Mouse (Mus musculus): ENCODE results near the gene Cadm3. TPM values are rescaled to one million over a fixed set of nuclear protein-coding genes. Genes with fewer than 3 reads are reported as not detected.

The Cadm3 gene
- polyA plus RNA-seq (2012; fragmentation: generic; extraction: Trizol) = 0.09 TPM
- long read RNA-seq, experiment 1 = 0 reads
- long read RNA-seq, experiment 2 = 0 reads

DNA sequence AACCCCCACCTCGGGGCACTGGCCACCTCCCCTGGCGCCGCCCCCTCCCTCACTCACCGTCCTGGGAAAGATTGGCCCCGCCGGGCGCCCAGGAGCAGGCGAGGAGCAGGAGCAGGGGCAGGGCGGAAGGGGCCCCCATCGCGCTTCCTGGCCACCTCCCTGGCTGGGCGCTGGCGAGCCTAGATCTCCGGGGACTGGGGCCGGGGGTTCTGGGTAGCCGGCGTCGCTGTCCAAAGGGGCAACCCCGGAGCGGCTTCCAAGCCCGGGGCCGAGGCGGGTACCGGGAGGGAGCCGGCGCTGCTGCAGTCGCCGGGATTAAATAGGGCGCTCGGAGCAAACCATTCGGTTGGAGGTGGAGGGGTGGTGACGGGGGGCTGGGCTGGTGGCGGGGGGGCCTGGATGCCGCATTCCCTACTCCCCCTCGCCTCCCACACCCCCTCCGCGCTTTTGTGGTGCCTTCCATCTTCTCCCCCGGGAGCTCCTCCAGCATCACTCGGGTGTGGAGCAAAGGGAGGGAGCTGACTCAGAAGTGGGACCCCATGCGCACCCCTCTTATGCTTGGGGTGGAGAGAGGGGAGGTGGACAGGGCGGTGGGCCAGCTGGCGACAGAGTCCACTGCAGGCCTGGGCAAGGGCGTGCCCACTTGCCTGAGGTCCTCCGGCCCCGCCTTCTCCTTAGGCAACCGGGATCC, at the start of gene Cadm3:
Gene Cadm3, minus strand, starts transcription at position 340 of the 691 bp plus-strand sequence.
- Histone ChIP-seq H3K36me3 (ENCODE audit: control insufficient read depth, insufficient read depth) (no peaks in the 10 kb centered on the region), H3K27me3 (ENCODE audit: control insufficient read depth, insufficient read depth, insufficient read length) (peaks cover 11% of the 10 kb centered on the region), H3K79me2 (ENCODE audit: control insufficient read depth, insufficient read depth) (no peaks in the 10 kb centered on the region), H3K4me3 (ENCODE audit: insufficient read depth, poor library complexity, severe bottlenecking) (no peak within 1 kb of the TSS), H3K79me3 (ENCODE audit: low read depth) (no peaks in the 10 kb centered on the region), H3ac (ENCODE audit: control insufficient read depth, insufficient read length, low read depth) (no peak within 1 kb of the TSS)
- TF ChIP-seq CEBPB (IDR thresholded peaks at IDR 0.05; ENCODE audit: low read depth) (no peak), FOSL1 (IDR thresholded peaks at IDR 0.05; ENCODE audit: insufficient read depth, low read length, poor library complexity, severe bottlenecking) (no peak), USF1 (IDR thresholded peaks at IDR 0.05; ENCODE audit: low read depth) (no peak), CTCF (IDR thresholded peaks at IDR 0.05; ENCODE audit: control insufficient read depth, insufficient read depth, insufficient read length) (no peak), MYOD1 (IDR thresholded peaks at IDR 0.05; ENCODE audit: control insufficient read depth, insufficient read length, low read depth) (no peak), MYOG (IDR thresholded peaks at IDR 0.05; ENCODE audit: control insufficient read depth, extremely low read depth, insufficient read length) (no peak), MAX (IDR thresholded peaks at IDR 0.05) (no peak)

DNA sequence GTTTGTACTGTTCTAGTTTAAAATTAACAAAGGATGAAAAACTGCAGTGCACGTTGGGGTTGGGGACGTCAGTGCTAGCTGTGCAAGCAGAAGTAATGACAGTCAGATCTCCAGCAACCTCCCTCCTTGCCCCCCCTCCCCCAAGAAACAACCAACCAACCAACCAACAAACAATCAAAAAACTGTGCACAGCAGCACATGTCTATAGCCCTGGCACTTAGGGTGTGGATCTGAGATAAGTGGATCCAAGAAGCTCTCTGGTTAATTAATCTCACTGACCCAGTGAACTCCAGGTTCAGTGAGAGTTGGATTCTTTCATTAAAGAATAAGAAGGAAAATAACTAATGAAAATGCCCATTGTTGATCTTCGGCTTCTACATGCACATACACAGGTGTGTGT, 47.1 kb upstream of the Cadm3 start:
- no peaks in the 10 kb centered on the region for H3K27me3 ChIP-seq (ENCODE audit: control insufficient read depth, insufficient read depth, insufficient read length)
- H3ac ChIP-seq (ENCODE audit: control insufficient read depth, insufficient read length, low read depth) = no peak overlapping the region
- H3K79me3 ChIP-seq (ENCODE audit: low read depth) = no peaks in the 10 kb centered on the region
- no peak overlapping the region for H3K4me3 ChIP-seq (ENCODE audit: insufficient read depth, poor library complexity, severe bottlenecking)
- TF ChIP-seq MAX (IDR thresholded peaks at IDR 0.05) (no peak), FOSL1 (IDR thresholded peaks at IDR 0.05; ENCODE audit: insufficient read depth, low read length, poor library complexity, severe bottlenecking) (no peak), MYOD1 (IDR thresholded peaks at IDR 0.05; ENCODE audit: control insufficient read depth, insufficient read length, low read depth) (no peak), MYOG (IDR thresholded peaks at IDR 0.05; ENCODE audit: control insufficient read depth, extremely low read depth, insufficient read length) (no peak), USF1 (IDR thresholded peaks at IDR 0.05; ENCODE audit: low read depth) (no peak), CTCF (IDR thresholded peaks at IDR 0.05; ENCODE audit: control insufficient read depth, insufficient read depth, insufficient read length) (no peak), CEBPB (IDR thresholded peaks at IDR 0.05; ENCODE audit: low read depth) (no peak)
- H3K36me3 ChIP-seq (ENCODE audit: control insufficient read depth, insufficient read depth) = no peaks in the 10 kb centered on the region
- no peaks in the 10 kb centered on the region for H3K79me2 ChIP-seq (ENCODE audit: control insufficient read depth, insufficient read depth)

DNA sequence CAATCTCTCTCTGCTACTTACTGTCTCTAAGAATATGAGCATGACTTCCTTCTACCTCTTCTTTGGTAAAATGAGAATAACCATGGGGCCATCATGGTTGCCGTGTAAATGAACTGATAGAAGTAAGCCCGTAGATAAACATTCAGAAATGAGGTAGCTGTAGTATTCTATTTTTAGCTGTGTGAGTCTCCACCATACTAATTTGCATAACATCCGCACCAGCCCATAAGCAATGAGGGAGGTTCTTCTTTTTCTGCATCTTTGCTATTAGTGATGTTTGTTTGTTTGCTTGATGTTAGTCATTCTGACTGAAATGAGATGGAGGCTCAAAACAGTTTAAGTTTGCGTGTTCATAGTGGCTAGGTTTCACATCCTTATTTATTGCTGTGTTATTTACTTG, 44.4 kb upstream of the Cadm3 start:
- Histone ChIP-seq H3K36me3 (ENCODE audit: control insufficient read depth, insufficient read depth) (no peaks in the 10 kb centered on the region), H3K79me2 (ENCODE audit: control insufficient read depth, insufficient read depth) (no peaks in the 10 kb centered on the region), H3K79me3 (ENCODE audit: low read depth) (no peaks in the 10 kb centered on the region), H3K27me3 (ENCODE audit: control insufficient read depth, insufficient read depth, insufficient read length) (no peaks in the 10 kb centered on the region), H3ac (ENCODE audit: control insufficient read depth, insufficient read length, low read depth) (no peak overlapping the region), H3K4me3 (ENCODE audit: insufficient read depth, poor library complexity, severe bottlenecking) (no peak overlapping the region)
- no peak for TF ChIP-seq USF1 (IDR thresholded peaks at IDR 0.05; ENCODE audit: low read depth)
- no peak for TF ChIP-seq FOSL1 (IDR thresholded peaks at IDR 0.05; ENCODE audit: insufficient read depth, low read length, poor library complexity, severe bottlenecking)
- TF ChIP-seq MYOD1 (IDR thresholded peaks at IDR 0.05; ENCODE audit: control insufficient read depth, insufficient read length, low read depth) = no peak
- no peak for TF ChIP-seq CEBPB (IDR thresholded peaks at IDR 0.05; ENCODE audit: low read depth)
- no peak for TF ChIP-seq MYOG (IDR thresholded peaks at IDR 0.05; ENCODE audit: control insufficient read depth, extremely low read depth, insufficient read length)
- TF ChIP-seq MAX (IDR thresholded peaks at IDR 0.05) = no peak
- no peak for TF ChIP-seq CTCF (IDR thresholded peaks at IDR 0.05; ENCODE audit: control insufficient read depth, insufficient read depth, insufficient read length)

DNA sequence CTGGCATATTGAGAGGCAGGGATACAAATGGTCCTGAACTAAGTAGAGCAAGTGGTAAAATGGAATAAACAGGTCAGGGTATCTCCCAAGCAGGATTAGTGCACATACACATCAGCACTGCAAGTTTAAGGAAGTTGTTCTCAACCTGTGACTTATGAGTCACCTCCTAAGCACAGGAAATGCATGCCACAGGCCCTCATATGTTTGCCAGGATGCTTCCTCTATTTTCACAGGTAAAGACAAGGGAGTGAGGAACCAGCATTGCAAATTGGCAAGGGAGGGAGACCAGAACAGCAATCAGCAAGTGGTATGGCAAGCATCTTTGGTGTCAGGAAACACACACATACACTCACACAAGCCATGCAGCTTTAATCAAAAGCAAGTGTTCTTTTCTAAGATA, 41.6 kb upstream of the Cadm3 start:
- no peak overlapping the region for H3K4me3 ChIP-seq (ENCODE audit: insufficient read depth, poor library complexity, severe bottlenecking)
- H3K79me3 ChIP-seq (ENCODE audit: low read depth) = no peaks in the 10 kb centered on the region
- TF ChIP-seq USF1 (IDR thresholded peaks at IDR 0.05; ENCODE audit: low read depth) = no peak
- TF ChIP-seq FOSL1 (IDR thresholded peaks at IDR 0.05; ENCODE audit: insufficient read depth, low read length, poor library complexity, severe bottlenecking) = no peak
- TF ChIP-seq MYOG (IDR thresholded peaks at IDR 0.05; ENCODE audit: control insufficient read depth, extremely low read depth, insufficient read length) = no peak
- no peak for TF ChIP-seq MYOD1 (IDR thresholded peaks at IDR 0.05; ENCODE audit: control insufficient read depth, insufficient read length, low read depth)
- no peak for TF ChIP-seq MAX (IDR thresholded peaks at IDR 0.05)
- TF ChIP-seq CTCF (IDR thresholded peaks at IDR 0.05; ENCODE audit: control insufficient read depth, insufficient read depth, insufficient read length) = no peak
- TF ChIP-seq CEBPB (IDR thresholded peaks at IDR 0.05; ENCODE audit: low read depth) = no peak
- H3K79me2 ChIP-seq (ENCODE audit: control insufficient read depth, insufficient read depth) = no peaks in the 10 kb centered on the region
- H3K36me3 ChIP-seq (ENCODE audit: control insufficient read depth, insufficient read depth) = no peaks in the 10 kb centered on the region
- H3ac ChIP-seq (ENCODE audit: control insufficient read depth, insufficient read length, low read depth) = no peak overlapping the region
- no peaks in the 10 kb centered on the region for H3K27me3 ChIP-seq (ENCODE audit: control insufficient read depth, insufficient read depth, insufficient read length)

DNA sequence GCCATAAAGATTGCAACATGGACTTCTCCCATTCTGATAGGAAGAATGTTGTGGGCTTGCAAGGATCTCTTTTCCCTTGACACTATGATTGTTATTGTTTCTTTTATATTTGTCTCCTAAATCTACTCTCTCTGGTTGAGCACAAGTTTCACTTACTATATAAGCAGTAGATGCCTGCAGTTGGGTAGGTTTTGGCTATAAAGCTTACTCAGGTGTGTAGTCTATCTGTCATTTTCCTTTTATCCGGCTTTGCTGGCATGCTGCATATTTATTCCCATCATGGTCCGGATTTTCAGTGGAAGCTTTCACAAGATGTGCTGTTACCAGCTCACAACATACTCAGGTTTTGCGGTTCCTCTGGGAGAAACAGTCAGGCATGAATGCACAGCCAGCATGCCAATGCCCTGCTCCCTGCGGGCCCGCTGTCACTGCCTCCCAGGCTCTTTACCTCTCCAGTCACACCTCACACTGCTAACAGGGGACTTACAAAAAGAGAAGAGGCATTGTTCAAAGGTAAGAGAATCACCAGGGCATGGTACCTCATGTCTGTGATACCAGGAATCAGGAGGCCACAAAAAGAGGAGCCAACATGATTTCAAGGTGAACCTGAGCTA, 37.3 kb upstream of the Cadm3 start:
- Histone ChIP-seq H3ac (ENCODE audit: control insufficient read depth, insufficient read length, low read depth) (no peak overlapping the region), H3K79me3 (ENCODE audit: low read depth) (no peaks in the 10 kb centered on the region), H3K79me2 (ENCODE audit: control insufficient read depth, insufficient read depth) (no peaks in the 10 kb centered on the region), H3K36me3 (ENCODE audit: control insufficient read depth, insufficient read depth) (no peaks in the 10 kb centered on the region), H3K27me3 (ENCODE audit: control insufficient read depth, insufficient read depth, insufficient read length) (no peaks in the 10 kb centered on the region), H3K4me3 (ENCODE audit: insufficient read depth, poor library complexity, severe bottlenecking) (no peak overlapping the region)
- no peak for TF ChIP-seq USF1 (IDR thresholded peaks at IDR 0.05; ENCODE audit: low read depth)
- TF ChIP-seq MYOD1 (IDR thresholded peaks at IDR 0.05; ENCODE audit: control insufficient read depth, insufficient read length, low read depth) = no peak
